Mouse (Mus musculus) heart, adult 11 months (tissue): ENCODE data around the gene 1110059G10Rik.

Source experiments
- DNase-seq: peaks from one replicate; pipeline ENCODE4 v3.0.0; 2022

Gene 1110059G10Rik

DNA sequence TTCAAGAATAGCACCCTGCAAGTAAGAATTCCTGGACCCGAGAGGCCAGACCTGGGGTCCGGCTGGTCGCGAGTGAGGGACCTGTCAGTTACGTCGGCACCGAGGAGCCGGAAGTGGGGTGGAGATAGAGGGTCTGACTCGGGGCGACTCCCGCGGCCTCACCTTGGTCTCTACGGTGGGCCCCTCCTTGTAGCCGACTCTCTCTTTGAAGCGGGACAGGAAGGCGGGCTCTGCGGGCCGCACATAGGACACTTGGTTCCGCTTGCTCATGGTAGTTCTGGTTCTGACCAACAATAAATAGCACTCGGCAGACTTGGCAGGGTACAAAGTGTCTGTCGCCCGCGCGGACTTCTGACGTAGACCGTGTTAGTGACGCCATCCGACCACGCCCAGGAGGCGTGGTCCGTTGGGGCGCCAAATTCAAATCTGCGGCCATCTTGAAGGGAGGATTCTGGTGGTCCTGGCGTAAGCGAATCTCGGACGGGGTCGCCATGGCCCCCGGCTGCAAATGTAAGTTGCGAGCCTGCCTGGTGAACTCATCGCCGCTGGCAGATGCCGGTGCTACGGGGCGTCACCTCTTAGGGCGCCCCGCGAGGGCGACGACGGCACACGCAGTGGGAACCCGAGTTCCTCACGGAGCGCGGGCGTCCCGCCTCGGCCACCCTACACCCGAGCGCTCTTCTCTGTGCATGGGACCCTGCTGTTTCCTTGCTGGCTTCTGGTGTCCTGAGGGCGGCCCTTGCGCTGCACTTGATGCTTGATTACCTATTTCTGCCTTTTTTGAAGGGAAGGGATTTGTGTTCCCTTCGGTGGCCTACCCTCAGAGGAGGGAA lies at the start of gene 1110059G10Rik, which contains the start of gene Kif15:
1110059G10Rik (minus strand) TSS at position 358 of the 833 bp plus-strand sequence.
Kif15 (plus strand) TSS at position 404 of the 833 bp plus-strand sequence.
- DNase-seq: peak; percentile 98

GRCm38 (mm10) chr9:122999193-122999586 lies 48.4 kb upstream of the 1110059G10Rik start:
- DNase-seq: no peak

DNA sequence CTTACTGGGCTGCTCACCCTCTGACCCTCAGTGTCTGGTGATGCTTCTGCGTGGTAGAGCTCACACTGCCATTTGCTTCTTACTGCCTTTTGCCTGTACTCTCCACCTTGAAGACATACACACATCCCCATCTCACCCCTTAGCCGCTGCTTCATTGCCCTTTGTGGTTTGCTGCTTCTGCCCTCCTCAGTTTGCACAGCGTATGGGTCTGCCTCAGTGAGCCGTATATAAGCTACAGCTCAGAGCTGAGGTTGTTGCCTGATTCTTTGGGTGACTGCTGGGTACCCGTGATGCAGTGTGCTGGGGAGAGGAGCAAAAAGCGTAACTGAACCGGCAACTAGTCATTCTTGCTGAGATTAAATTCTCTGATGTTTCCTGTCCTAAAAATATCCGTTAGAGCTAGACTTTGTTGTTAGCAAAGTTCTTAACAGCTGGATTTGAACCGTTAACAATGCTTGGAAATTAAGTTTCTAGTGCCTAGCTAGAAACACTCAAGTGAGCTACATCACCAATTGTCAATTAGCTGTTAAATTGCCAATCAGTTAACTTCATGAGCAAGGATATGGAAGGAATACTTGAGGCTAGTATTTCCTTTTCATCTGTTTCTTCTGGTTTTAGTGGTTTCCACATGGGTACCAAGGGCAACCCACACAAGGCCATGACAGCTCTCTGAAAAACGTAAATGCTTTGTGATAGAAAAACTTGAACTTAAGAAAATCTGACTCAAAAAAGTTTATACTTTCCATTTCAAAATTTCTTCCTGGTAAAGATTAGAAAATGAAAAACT lies 47.8 kb upstream of the 1110059G10Rik start:
- DNase-seq: peak; percentile 84

DNA sequence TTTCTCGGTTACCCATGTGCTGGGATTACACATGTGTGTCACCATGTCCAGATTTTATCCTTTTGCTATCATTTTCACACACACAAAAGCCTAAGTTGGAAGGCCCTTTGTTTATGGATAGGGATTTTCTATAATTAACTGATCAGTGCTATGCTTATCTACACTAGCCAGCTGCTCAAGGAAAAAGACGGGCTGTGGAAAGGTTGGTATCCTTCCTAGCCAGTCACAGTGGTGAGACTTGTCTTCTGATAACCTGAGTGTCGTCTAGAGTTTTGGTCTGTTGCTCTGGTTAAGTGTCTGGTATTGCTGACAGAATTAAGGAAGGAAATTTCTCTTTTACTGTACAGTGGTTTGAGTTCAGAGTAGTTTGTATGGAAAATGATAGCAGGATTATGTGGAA lies 21.9 kb downstream of the 1110059G10Rik start:
- DNase-seq: no peak

DNA sequence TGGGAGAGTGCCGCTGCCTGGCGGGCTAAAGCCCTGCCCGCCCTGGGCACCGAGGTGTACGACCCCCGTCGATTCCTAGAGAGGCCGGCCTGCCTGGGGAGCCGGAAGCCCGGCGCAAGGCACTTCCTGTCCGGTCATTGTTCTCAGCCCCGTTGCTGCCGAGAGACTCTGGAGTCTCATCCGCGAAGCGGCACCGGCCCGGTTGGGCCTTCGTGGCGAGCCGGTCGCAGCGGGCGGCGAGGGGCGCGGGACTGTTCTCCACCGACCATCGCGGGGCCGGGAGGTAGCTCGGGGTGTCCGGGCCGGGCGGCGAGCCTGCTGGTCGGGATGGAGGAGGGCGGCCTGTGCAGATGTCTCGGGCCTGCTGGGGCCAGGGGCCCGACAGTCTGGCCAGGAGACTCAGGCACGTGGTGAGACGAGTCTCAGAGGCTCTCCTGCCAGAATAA lies 27.8 kb downstream of the 1110059G10Rik start, which contains the start of gene Zfp105:
Zfp105 (plus strand) TSS at position 137 of the 446 bp plus-strand sequence.
- DNase-seq: peak; percentile 97

GRCm38 (mm10) chr9:122922436-122922835 lies 28.4 kb downstream of the 1110059G10Rik start:
- DNase-seq: peak; percentile 79

GRCm38 (mm10) chr9:122902717-122903535 lies 47.9 kb downstream of the 1110059G10Rik start:
- DNase-seq: peak; percentile 95

GRCm38 (mm10) chr9:122901047-122901446 lies 49.8 kb downstream of the 1110059G10Rik start:
- no peak for DNase-seq
